Mouse (Mus musculus) liver, embryonic 16.5 days (tissue): ENCODE data around the gene Gm3417. TPM values are rescaled to one million over a fixed set of nuclear protein-coding genes. Genes with fewer than 3 reads are reported as not detected.
"Not testable (repeated sequence)": the region's sequence is repeated elsewhere in the genome, so short reads cannot be mapped to it uniquely, and the experiment has no call there.

Experiments used
- ATAC-seq: fragments of 200-750 bp; cut with Nextera tagmentation; 2 replicates; pipeline ENCODE4 v1.8.0; 2017; ENCODE audit warnings: low read depth, mild to moderate bottlenecking, moderate number of reproducible peaks, moderate library complexity
- H3K27ac ChIP-seq: fragments of 300-500 bp; sonication (generic); 2 replicates; pipeline ENCODE4 v1.5.1; 2014; ENCODE audit warnings: mild to moderate bottlenecking, low read length
- H3K27me3 ChIP-seq: fragments of 300-500 bp; sonication (generic); 2 replicates; pipeline ENCODE4 v1.6.1; 2014; ENCODE audit warnings: low read depth, low read length, mixed read lengths; ENCODE audit not compliant: control insufficient read depth, insufficient read depth
- H3K36me3 ChIP-seq: fragments of 300-500 bp; sonication (generic); 2 replicates; pipeline ENCODE4 v1.6.1; 2014; ENCODE audit warnings: mild to moderate bottlenecking; ENCODE audit not compliant: control insufficient read depth, insufficient read depth
- H3K4me1 ChIP-seq: fragments of 300-500 bp; sonication (generic); 2 replicates; pipeline ENCODE4 v1.6.1; 2014; ENCODE audit warnings: low read depth, low read length, mixed read lengths; ENCODE audit not compliant: control insufficient read depth
- H3K4me2 ChIP-seq: fragments of 300-500 bp; sonication (generic); 2 replicates; pipeline ENCODE4 v1.6.1; 2014; ENCODE audit warnings: low read depth, low read length, mixed read lengths
- H3K4me3 ChIP-seq: fragments of 300-500 bp; sonication (generic); 2 replicates; pipeline ENCODE4 v1.5.1; 2014; ENCODE audit warnings: low read depth, mild to moderate bottlenecking, low read length
- H3K9ac ChIP-seq: fragments of 300-500 bp; sonication (generic); 2 replicates; pipeline ENCODE4 v1.6.1; 2014; ENCODE audit warnings: low read depth, low read length
- H3K9me3 ChIP-seq: fragments of 300-500 bp; sonication (generic); replicated peaks from 2 replicates; pipeline ENCODE4 v1.6.1; 2016; ENCODE audit warnings: low read length; ENCODE audit not compliant: control insufficient read depth
- WGBS: fragments of 180-500 bp; shearing (Covaris S2); extraction: QIAGEN DNeasy Blood & Tissue Kit; methylation state at CpG from one replicate; pipeline ENCODE4 v1.1.7; 2014; ENCODE audit not compliant: insufficient replicate concordance; 5-methylcytosine and 5-hydroxymethylcytosine counted together
- polyA plus RNA-seq: library from polyadenylated mRNA; unstranded; fragments of >200 nt; fragmentation: Nextera tagmentation; extraction: Ambion mirVana; gene quantifications from 2 replicates; pipeline ENCODE4 v1.2.1, GENCODE M21; 2015

The Gm3417 gene
- 0.14 and 0.74 TPM in 2 replicates for polyA plus RNA-seq

- H3K9ac ChIP-seq, H3K27me3 ChIP-seq, H3K4me1 ChIP-seq, H3K27ac ChIP-seq, H3K36me3 ChIP-seq, H3K4me3 ChIP-seq, H3K4me2 ChIP-seq, H3K9me3 ChIP-seq: not testable (repeated sequence)
- ATAC-seq = peak; percentile 98
- WGBS = no CpG with 5 or more reads among the region's 60 CpGs
These were observed at the start of gene Gm3417, which contains the start of gene 9030025P20Rik for GRCm38 (mm10) chr17:14978362-14979038. Gm3417 (minus strand) TSS chr17:14978790. 9030025P20Rik (plus strand) TSS chr17:14978468.

- H3K27ac ChIP-seq, H3K9me3 ChIP-seq, H3K36me3 ChIP-seq, H3K4me1 ChIP-seq, H3K4me3 ChIP-seq, H3K9ac ChIP-seq, H3K27me3 ChIP-seq, H3K4me2 ChIP-seq: not testable (repeated sequence)
- 0 out of 2 replicates have a peak, but pooled peaks have one; percentile 9 for ATAC-seq
- WGBS = no CpG with 5 or more reads among the region's 6 CpGs
These were observed 46.9 kb upstream of the Gm3417 start for GRCm38 (mm10) chr17:15025513-15025912.

GRCm38 (mm10) chr17:15024502-15025193, 46.1 kb upstream of the Gm3417 start:
- not testable (repeated sequence) for H3K4me2 ChIP-seq, H3K27ac ChIP-seq, H3K9ac ChIP-seq, H3K4me1 ChIP-seq, H3K27me3 ChIP-seq, H3K36me3 ChIP-seq, H3K9me3 ChIP-seq, H3K4me3 ChIP-seq
- no CpG with 5 or more reads among the region's 48 CpGs for WGBS
- ATAC-seq = peak; percentile 47

GRCm38 (mm10) chr17:15023878-15024492, 45.4 kb upstream of the Gm3417 start:
- not testable (repeated sequence) for H3K9me3 ChIP-seq, H3K36me3 ChIP-seq, H3K9ac ChIP-seq, H3K27me3 ChIP-seq, H3K4me2 ChIP-seq, H3K27ac ChIP-seq, H3K4me1 ChIP-seq, H3K4me3 ChIP-seq
- ATAC-seq = peak; percentile 78
- WGBS = no CpG with 5 or more reads among the region's 97 CpGs

- H3K4me1 ChIP-seq, H3K27me3 ChIP-seq, ATAC-seq, H3K9ac ChIP-seq, H3K4me3 ChIP-seq, H3K9me3 ChIP-seq, H3K36me3 ChIP-seq: not testable (repeated sequence)
- Histone ChIP-seq H3K4me2 (0 out of 2 replicates have a peak overlapping the region, but pooled peaks have one; percentile 30), H3K27ac (peak overlapping the region; percentile 68)
- WGBS = 83% methylated on average over 3 of the region's 3 CpGs
These were observed 43.1 kb upstream of the Gm3417 start for GRCm38 (mm10) chr17:15021503-15022220.

- not testable (repeated sequence) for H3K36me3 ChIP-seq, H3K9ac ChIP-seq, H3K27ac ChIP-seq, H3K4me2 ChIP-seq, H3K4me1 ChIP-seq, H3K9me3 ChIP-seq, H3K4me3 ChIP-seq, H3K27me3 ChIP-seq
- no CpG with 5 or more reads among the region's 60 CpGs for WGBS
- ATAC-seq = peak; percentile 98
These were observed 31.3 kb upstream of the Gm3417 start, which contains the start of gene Gm3435 for GRCm38 (mm10) chr17:15009706-15010413. Gm3435 (plus strand) TSS chr17:15010176.

GRCm38 (mm10) chr17:15009088-15009487, 30.5 kb upstream of the Gm3417 start:
- not testable (repeated sequence) for H3K27me3 ChIP-seq, H3K27ac ChIP-seq, H3K9ac ChIP-seq, H3K36me3 ChIP-seq, H3K4me1 ChIP-seq, H3K9me3 ChIP-seq, H3K4me2 ChIP-seq, H3K4me3 ChIP-seq
- WGBS = no CpG with 5 or more reads among the region's 3 CpGs
- peak; percentile 32 for ATAC-seq

- H3K4me1 ChIP-seq, H3K9ac ChIP-seq, H3K36me3 ChIP-seq, H3K27me3 ChIP-seq, H3K27ac ChIP-seq, H3K4me3 ChIP-seq, H3K4me2 ChIP-seq, H3K9me3 ChIP-seq: not testable (repeated sequence)
- peak; percentile 76 for ATAC-seq
- no CpG with 5 or more reads among the region's 4 CpGs for WGBS
These were observed 21.5 kb upstream of the Gm3417 start for GRCm38 (mm10) chr17:15000047-15000446.
